Mouse (Mus musculus) mouse trophoblast stem cell (cell line): ENCODE results near the gene Plxna4.
"Not testable (repeated sequence)": the region's sequence is repeated elsewhere in the genome, so short reads cannot be mapped to it uniquely, and the experiment has no call there.

Experiments
- in situ Hi-C, 2 experiments: fragments of 300-500 bp; cut with MseI, MboI; formaldehyde crosslinking; loops; 2 replicates in 1 of 2; 3 replicates in 1 of 2; pipeline ENCODE4 v1.15.1; 2025

Plxna4 gene

DNA sequence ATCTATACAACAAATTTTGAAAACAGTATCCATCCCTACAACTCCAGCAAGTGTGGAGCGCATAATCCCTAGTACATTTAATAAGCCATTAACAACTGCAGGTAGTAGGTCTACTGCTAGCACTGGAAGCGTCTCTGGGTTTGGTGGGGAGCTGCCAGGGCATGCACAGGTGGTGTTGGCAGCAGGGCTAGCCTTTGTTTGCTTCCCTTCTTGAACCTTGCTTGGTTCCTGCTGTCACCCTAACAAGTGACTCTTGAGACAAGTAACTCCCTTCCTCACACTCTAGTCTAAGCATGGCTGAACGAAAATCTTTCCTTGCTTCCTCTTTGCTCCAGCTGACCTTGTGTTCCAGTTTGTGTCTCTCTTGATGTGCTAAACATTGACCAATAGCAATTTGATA is 44.0 kb downstream of the Plxna4 start:
- in situ Hi-C loops, result no loop called here

DNA sequence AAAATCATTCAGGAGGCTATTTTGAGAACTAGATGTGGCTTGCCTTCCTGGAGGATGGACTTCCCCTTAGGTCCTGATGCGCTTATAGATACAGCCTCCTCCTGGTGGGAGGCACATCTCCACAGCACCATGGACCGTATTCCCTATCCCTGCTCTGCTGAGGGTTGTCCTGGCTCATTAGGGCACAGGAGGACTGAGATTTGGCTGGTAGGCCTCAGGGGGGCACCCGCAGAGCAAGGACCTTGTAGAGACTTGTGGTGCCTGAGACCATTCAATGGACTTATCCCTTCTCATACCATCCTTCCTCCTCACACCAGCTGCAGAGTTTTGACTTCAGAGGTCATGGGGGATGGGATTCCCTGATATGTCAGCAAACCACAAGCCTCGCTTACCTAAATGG is 47.8 kb downstream of the Plxna4 start:
- in situ Hi-C loops, result no loop called here

DNA sequence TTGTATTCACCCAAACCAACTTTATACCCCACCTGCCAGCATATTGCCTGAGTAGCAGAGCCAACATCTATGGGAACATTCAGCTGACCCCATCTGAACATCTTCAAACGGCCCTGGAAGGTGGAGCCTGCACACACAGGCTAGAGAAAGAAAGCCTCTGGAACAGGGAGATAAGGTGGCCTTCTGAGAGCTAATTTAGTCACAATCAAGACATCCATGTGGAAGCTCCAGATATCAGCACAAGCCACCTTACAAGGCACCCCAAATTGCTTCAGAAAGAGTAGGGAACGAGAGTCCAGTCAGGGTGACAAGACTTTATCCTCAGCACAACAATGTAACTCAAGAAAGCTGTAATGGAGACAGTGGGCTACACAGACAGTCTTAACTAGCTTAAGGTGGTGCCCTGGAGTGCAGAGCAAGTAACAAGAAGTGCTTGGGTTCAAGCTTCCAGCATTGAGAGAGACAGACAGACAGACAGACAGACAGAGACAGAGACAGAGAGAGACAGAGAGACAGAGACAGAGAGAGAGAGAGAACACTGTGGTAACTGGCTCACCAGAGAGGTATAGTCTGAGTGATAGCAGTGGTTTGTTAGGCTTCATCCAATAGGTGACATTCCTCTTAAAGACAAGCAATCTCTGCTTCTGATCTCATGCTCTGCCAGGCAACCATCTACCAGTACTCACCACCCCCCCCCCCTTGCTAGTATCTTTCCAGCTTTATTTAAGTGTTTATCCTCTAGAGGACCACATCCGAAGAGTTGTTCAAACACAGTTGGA is 53.8 kb downstream of the Plxna4 start:
- in situ Hi-C loops, result no loop called here

DNA sequence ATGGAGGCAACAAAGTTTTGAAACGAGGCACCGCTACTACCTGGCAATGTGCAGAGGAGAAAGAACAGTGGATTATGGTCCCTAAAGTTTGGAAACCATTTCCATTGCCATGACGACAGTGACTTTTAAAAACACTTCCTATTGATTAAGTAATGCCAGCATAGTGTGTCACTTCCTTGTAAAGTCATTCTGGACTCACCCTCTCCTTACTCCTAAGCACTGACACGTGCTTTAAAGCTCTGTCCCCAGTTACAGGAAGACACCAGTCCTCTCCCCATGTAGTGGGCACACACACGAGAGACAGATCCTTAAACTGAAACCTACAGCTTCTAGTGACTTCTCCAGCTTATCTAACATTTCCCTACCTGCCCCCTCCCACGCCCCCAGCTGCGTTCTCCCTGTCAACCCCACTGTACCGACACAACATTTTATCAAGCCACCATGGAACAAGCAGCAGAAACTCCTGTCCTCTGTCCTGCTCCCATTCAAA is 59.9 kb downstream of the Plxna4 start:
- in situ Hi-C loops, result no loop called here

DNA sequence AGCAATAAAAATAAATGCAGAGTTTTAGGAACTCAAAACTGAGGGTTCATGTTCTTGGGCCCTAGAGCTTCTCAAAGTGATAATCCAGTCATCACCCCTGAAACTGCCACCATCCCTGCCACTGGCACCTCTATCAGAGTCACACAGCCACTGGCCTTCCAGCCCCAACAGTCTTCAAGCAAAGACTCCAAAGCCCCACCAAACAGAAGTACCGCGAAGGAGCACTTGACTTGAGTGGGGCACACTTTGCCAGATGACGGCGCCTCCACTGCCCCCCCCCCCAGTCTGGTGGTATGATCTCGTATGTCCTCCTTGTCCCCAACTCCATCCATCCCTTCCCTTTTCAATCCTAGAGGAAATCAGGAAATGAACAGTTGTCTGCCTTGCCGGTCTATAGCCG is 60.5 kb downstream of the Plxna4 start:
- in situ Hi-C loops, result no loop called here

DNA sequence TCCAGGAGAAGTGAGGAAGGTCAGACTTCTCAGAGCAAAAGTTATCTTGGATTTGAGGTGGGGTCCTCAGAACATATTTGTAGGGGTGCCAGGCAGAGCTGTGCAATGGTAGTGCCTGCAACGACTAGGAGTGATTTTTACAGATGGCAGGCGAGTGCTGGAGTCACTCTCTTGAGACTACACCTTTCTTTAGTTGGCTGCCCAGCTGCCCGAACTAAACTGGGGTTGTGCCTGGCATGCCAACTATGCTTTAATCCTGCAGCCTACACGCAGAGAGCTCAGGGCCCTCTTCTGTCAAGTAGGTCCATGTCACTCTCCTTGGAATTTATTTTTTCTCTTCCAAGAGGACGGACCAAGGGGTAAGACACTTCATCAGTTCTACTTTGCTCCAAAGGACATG is 61.2 kb downstream of the Plxna4 start:
- in situ Hi-C loops, result no loop called here

DNA sequence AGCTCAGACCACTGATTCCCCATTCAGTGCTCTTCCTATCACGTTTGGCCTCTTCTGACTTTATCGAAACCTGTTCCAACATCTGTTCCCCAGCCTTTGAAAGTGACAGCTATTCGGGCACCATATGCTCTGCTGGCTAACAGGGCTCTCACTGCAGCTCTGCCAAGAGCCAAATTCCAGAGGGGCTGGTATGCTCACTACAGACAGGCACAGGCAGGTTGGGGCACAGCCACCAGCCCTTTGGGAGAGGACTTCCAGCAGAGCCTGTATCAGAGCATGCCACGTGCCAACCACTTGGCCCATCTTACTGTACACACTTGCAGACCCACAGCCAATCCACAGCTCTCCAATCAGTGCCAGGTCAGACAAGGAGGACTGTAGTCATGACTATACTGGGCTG is 67.9 kb downstream of the Plxna4 start:
- in situ Hi-C loops, result no loop called here

DNA sequence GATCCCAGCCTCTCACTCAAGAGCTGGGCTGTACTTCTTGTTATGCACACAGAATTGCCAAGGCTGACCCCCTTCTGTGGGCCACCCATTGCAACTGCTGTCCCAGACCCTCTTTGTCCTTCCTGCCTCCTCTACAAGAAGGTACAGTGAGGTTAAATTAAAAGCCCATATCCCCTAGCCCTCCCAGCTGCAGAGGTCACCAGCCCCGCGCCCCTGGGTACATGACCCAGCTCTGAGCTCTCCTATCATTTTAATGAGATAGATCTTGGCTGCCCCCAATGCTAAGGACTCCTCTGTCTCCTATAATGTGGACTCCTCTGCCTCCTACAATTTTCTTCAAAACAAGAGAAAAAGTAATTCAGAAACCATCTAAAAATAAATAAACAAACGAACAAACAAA is 69.4 kb downstream of the Plxna4 start:
- in situ Hi-C loops, result no loop called here

DNA sequence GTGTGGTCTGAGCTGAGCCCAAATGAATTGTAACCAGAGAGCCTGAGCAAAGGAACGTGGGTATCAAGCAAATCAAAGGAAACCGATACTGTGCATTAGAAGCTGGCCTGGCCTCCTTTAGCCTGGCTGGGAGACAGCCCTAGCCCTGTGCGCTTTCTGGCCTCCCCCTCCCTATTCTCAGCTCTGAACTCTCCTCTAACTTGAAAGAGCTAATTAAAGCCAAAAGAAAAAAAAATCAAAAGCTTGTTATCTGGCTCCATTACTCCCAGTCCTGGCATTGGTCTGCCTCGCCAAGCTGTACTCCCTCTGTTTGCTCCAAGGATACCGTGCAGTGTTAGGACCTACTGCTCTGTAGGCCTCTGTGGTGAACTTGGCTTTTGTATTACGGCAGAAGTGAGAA is 73.9 kb downstream of the Plxna4 start:
- in situ Hi-C loops, result no loop called here

DNA sequence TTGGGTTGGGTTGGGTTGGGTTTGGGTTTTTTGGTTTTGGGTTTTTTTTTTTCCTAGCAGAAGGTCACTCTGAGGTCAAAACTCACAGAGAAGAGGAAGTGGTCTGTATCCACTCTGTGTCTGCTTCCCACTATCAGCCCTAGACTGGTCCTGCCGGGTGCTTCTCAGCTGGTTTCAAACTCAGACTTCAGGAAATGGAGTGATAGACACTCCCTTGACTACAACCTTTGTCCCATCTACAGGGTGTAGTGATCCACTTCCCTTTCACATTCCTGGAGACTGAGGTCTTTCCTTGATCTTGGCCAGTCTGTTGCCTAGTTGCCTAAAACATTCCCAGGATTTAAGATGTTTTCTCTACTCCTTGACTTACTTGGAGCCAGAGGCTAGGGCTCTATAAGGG is 76.0 kb downstream of the Plxna4 start:
- in situ Hi-C loops, result no loop called here

DNA sequence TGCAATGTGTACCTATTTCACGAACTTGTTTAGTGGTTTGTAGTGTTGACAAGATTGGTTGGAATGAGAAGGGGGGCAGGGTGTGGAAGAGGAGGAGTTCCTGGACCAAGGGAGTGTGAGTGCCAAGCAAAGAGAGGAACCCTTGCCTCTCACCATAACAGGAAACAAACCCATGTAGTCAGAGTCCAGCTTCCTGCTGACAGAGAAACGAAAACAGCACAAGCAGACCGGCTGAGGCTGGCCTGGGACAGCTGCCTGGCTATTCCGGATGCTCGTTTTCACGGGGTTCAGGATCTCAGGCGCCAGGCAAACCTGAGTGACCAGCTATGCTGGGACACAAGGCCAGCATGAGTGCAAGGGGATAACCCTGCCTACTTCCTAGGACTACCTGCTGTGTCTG is 77.1 kb downstream of the Plxna4 start:
- in situ Hi-C loops, result no loop called here

DNA sequence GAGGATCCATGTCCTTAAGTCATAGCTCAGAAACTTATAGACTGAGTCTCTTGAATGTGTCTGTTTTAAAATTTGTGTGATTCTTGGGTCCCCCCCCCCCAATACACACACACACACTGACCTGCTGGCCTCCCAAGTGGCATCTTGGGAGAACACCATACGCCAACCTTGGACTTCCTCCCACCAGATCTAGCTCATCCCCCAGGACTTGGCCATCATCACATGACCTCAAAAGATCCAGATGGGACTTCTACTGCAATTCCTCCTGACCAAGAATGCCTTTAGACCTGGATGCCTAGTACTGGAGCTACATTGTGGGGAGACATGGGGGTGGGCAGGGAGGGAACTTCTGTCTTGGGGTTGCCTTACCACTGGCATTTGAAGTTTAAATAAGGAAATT is 77.5 kb downstream of the Plxna4 start:
- in situ Hi-C loops, result no loop called here

DNA sequence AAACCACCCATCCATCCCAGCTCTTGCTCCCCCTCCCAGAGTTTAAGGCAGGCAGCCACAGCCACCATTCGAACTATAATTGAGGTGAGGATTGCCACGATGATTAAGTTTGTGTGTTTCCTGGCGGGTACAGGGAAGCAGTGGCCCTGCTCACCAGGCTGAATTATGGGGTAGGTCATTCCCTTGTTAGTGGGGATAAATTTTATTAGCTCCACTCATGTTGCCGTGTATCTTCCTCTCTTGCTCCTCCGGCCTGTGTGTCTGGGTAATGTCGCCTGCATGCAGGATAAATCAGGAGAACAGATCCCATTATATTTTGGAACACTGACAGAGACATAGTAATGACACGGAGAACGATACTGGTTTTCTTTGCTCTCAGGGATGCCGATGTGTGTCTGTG is 78.9 kb downstream of the Plxna4 start:
- in situ Hi-C loops, result no loop called here

DNA sequence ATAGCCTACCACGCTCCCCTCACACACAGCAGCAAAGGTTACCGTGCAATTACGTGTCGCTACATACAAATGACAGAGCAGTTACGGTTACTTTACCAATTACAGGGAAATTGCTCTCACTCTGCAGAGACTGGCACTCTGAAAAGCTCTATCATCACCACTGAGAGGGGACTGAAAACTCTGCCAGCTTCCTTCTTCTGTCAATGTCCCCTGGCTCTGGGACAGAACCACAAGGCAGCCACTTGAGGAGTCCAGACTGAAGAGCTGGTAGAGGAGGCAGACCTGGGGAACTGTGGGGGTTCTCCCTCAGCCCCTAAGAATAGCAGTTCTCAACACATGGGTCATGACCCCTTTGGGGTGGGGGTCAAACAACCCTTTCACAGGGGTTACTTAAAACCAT is 83.0 kb downstream of the Plxna4 start:
- in situ Hi-C loops, result no loop called here

DNA sequence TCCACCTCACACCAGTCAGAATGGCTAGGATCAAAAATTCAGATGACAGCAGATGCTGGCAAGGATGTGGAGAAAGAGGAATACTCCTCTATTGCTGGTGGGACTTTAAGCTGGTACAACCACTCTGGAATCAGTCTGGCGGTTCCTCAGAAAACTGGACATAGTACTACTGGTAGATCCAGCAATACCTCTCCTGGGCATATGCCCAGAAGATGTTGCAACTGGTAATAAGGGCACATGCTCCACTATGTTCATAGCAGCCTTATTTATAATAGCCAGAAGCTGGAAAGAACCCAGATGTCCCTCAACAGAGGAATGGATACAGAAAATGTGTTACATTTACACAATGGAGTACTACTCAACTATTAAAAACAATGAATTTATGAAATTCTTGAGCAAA is 86.8 kb downstream of the Plxna4 start:
- in situ Hi-C loops, result not testable (repeated sequence)

DNA sequence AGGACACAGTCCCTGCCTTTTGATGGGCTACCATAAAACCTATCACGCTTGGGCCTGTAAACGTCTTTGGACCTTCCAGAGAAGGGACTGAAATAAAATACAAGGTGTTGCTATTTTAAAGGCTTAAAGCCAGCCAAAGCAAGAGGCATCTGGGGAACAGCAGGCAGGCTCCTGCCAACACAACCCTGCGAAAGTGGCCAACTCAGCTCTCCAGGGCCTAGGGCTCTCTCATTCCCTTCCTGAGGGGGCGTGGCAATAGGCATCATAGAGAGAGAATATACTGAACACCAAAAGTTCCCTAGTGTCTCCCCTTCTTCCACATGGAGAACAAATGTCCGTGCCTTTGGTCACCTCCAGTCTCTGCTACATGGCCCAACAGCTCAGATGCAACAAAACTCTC is 89.9 kb downstream of the Plxna4 start:
- in situ Hi-C loops, result no loop called here

DNA sequence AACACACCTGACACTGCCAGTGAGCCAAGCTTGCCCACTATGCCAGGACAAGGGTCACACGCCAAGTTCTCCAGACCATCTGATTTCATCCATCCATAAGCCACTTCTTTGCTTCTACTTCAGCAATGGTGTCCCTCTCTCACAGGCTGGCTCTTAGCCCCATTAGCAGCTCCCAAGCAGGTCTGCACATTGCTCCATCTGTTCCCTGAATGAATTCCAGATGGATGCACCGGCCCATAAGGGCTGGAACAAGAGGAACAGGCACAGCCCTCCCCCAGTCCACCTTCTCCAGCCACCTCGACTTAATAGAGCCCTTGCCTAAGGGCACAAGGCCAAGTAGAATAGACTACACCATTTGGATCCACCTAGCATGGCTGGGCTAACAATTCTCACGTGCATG is 91.9 kb downstream of the Plxna4 start:
- in situ Hi-C loops, result no loop called here

DNA sequence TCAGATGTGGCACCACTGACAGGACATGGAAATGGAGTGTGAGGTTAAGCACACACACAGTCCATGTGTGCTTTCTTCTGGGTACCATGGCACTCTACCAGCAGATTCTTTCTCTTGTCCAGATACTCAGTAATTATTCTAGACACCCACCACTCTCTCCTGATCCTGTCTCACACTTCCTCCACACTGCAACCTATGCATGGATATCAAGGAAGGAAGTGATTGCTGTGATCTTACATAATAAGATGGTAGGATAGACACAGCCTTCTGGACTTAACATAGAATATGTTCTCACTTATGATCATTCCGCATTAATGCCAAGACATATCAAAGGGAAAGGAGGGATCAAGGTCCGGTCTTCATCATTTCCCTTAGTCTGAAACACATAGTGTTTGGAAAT is 92.5 kb downstream of the Plxna4 start:
- in situ Hi-C loops, result no loop called here

DNA sequence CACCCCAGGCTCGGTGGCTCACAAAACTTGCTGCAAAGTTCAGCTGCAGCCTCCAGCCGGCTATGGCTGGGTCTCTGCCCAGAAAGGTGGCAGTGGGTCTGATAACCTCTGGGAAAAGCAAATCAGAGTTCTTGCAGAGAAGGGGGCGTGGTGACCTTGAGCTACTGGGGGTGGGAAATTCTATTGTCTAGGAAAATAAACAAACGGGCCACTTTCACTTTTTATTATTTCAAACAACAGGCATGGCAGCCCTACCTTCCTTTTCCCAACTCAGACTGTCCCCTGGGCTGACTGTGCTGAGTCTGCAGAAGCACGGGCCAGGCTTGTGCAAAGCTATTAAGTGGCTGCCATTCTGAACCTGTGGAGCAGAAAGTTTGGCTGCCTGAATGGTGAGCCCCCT is 94.4 kb downstream of the Plxna4 start:
- in situ Hi-C loops, result no loop called here

DNA sequence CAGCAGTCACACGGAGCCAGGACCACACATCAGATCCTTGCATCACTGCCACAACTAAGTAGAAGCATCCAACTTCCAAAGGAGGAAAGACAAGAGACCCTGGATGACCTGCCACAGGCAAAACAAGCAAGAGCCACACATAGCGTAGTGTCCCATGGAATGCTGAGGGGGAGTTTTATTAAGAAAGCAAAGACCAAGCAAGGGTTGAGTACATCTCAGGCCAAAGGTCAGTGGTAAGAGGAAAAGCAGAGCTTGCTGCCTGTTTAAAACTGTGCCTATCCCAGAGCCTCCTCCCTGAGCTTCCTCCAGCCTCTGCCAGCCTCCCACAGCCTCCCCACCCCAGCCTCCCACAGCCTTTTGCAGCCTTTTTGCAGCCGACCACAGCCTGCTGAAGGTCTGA is 100.9 kb downstream of the Plxna4 start:
- in situ Hi-C loops, result no loop called here

DNA sequence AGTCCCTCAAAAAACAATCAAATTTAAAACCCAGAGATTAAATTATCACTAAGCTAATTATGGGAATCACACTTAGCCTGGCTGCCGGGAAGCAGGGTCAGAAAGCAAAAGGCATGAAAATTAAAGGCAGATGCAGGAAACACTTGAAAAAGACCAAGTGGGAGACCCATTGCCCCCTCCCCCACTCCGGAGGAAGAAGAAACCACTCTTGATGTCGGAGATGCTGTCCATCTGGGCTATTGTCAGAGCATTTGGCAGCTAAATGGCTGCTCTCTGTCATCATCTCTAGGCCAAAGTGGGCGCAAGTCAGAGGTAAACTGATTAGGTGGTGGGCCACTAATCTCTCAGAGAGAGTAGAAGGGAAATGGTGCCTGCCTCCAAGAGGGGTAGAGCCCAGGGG is 105.5 kb downstream of the Plxna4 start:
- in situ Hi-C loops, result no loop called here

DNA sequence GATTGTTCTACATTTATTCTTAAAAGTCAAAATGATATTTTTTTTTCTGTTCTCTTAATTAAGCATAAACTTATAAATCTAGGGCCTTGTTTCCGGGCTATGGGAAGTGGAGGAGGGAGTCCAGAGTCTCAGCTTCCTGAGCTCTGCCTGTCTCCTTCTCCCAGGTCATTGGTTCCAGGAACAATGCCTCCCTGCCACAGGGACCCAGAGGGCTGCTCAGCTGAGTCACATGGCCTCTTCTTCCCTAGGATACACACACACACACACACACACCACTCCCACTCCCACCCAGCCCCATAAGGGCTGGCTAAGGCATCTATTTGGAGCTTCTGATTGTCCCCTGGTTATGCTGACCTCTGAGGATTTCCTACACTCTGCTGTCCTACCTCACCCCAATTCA is 107.3 kb downstream of the Plxna4 start:
- in situ Hi-C loops, result no loop called here

DNA sequence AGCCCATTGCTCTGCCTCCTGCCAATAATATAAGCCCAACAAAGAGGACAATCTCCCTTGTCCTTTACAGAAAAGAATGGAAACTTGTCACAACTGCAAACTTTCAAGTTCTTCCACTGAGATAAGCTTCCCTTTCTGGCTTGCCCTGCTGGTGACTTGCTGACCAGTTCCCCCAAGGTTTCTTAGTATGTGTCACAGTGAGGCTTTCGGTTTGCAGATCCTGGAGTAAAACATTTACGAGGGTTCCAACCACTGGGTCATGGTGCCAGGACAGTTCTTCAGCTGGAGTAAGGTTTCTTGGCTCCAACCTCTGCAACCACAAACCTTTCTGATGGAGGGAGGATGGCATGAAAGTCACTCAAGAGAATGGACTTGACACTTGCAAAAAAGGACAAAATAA is 108.2 kb downstream of the Plxna4 start:
- in situ Hi-C loops, result no loop called here

DNA sequence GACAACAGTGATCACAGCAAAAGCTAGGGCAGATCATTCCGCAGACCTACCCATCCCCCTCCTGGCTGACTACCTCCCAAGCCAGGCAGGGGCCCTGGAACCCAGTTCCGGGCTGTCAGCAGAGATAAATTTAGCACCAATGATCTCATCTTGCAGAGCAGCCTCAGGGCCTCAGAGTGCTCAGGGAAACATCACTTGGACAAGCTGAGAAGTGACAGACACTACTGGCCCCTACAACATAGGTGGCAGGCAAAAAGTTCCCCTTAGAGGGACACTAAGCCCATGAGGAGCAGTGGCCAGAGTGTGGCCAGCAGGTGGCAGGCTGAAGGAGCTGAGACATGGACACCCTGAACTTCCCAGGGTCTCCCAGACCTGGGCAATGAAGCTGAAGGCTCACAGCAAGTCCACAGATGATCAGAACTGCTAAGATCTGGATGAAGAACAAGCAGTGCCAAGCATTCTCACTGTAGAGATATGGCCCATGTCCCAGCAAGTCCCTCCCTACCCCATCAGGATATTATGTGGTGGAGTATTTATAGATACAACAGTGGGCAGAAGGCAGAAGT is 108.7 kb downstream of the Plxna4 start:
- in situ Hi-C loops, result no loop called here
